Mouse (Mus musculus) hindbrain, embryonic 16.5 days (tissue): ENCODE data around the gene Gpn3. TPM values are rescaled to one million over a fixed set of nuclear protein-coding genes. Genes with fewer than 3 reads are reported as not detected.

Experiments used
- ATAC-seq: fragments of 200-750 bp; cut with Nextera tagmentation; 2 replicates; pipeline ENCODE4 v1.8.0; 2017; ENCODE audit warnings: moderate TSS enrichment, moderate library complexity
- H3K27ac ChIP-seq: fragments of 300-500 bp; sonication (generic); 2 replicates; pipeline ENCODE4 v1.5.1; 2014; ENCODE audit warnings: low read depth, mild to moderate bottlenecking, control low read depth, low read length, moderate library complexity
- H3K27me3 ChIP-seq: fragments of 300-500 bp; sonication (generic); replicated peaks from 2 replicates; pipeline ENCODE4 v1.6.1; 2014; ENCODE audit warnings: low read length; ENCODE audit not compliant: control insufficient read depth, insufficient read depth
- H3K36me3 ChIP-seq: fragments of 300-500 bp; sonication (generic); 2 replicates; pipeline ENCODE4 v1.6.1; 2014; ENCODE audit warnings: mild to moderate bottlenecking, low read length, moderate library complexity, mixed read lengths; ENCODE audit not compliant: control insufficient read depth, insufficient read depth
- H3K4me1 ChIP-seq: fragments of 300-500 bp; sonication (generic); 2 replicates; pipeline ENCODE4 v1.6.1; 2014; ENCODE audit warnings: low read depth, low read length; ENCODE audit not compliant: control insufficient read depth, insufficient read depth
- H3K4me2 ChIP-seq: fragments of 300-500 bp; sonication (generic); 2 replicates; pipeline ENCODE4 v1.6.1; 2014; ENCODE audit warnings: mild to moderate bottlenecking, low read length, control low read depth, moderate library complexity
- H3K4me3 ChIP-seq: fragments of 300-500 bp; sonication (generic); 2 replicates; pipeline ENCODE4 v1.5.1; 2014; ENCODE audit warnings: mild to moderate bottlenecking, low read length, control low read depth, moderate library complexity
- H3K9ac ChIP-seq: fragments of 300-500 bp; sonication (generic); 2 replicates; pipeline ENCODE4 v1.6.1; 2014; ENCODE audit warnings: low read depth, mild to moderate bottlenecking, control low read depth, low read length, moderate library complexity
- H3K9me3 ChIP-seq: fragments of 300-500 bp; sonication (generic); 2 replicates; pipeline ENCODE4 v1.6.1; 2014; ENCODE audit warnings: mild to moderate bottlenecking, low read length, moderate library complexity; ENCODE audit not compliant: control insufficient read depth
- WGBS: fragments of 180-500 bp; shearing (Covaris S2); extraction: QIAGEN DNeasy Blood & Tissue Kit; methylation state at CpG from one replicate; pipeline ENCODE4 v1.1.7; 2014; 5-methylcytosine and 5-hydroxymethylcytosine counted together
- polyA plus RNA-seq: library from polyadenylated mRNA; unstranded; fragments of >200 nt; fragmentation: Nextera tagmentation; extraction: Ambion mirVana; gene quantifications from 2 replicates; pipeline ENCODE4 v1.2.1, GENCODE M21; 2015

Gene Gpn3
- polyA plus RNA-seq, 1 experiment from 2014 or later, result 35.3 TPM

GRCm38 (mm10) chr5:122379374-122380155 is 7.9 kb downstream of the Gpn3 start:
- Histone ChIP-seq H3K36me3 (peaks cover 21% of the 10 kb centered on the region), H3K27me3 (no peaks in the 10 kb centered on the region), H3K4me2 (no peak overlapping the region), H3K4me3 (no peak overlapping the region), H3K9me3 (no peaks in the 10 kb centered on the region), H3K9ac (no peak overlapping the region), H3K4me1 (no peaks in the 10 kb centered on the region), H3K27ac (no peak overlapping the region)
- WGBS, result 53% methylated on average over 9 of the region's 11 CpGs
- peak; percentile 50; the same call in 1 of the 2 replicates for ATAC-seq

GRCm38 (mm10) chr5:122390006-122390405 is 18.3 kb downstream of the Gpn3 start:
- H3K4me3 ChIP-seq, result no peak overlapping the region
- no peak for ATAC-seq
- no peak overlapping the region for H3K4me2 ChIP-seq
- no peaks in the 10 kb centered on the region for H3K9me3 ChIP-seq
- no peaks in the 10 kb centered on the region for H3K27me3 ChIP-seq
- H3K27ac ChIP-seq, result no peak overlapping the region
- H3K9ac ChIP-seq, result no peak overlapping the region
- WGBS, result 93% methylated on average over 5 of the region's 5 CpGs
- no peaks in the 10 kb centered on the region for H3K36me3 ChIP-seq
- H3K4me1 ChIP-seq, result peaks cover 10% of the 10 kb centered on the region

GRCm38 (mm10) chr5:122390671-122391070 is 19.0 kb downstream of the Gpn3 start:
- no peak overlapping the region for H3K27ac ChIP-seq
- no peaks in the 10 kb centered on the region for H3K36me3 ChIP-seq
- no peak overlapping the region for H3K9ac ChIP-seq
- H3K27me3 ChIP-seq, result no peaks in the 10 kb centered on the region
- H3K4me3 ChIP-seq, result no peak overlapping the region
- H3K9me3 ChIP-seq, result no peaks in the 10 kb centered on the region
- H3K4me1 ChIP-seq, result peaks cover 10% of the 10 kb centered on the region
- H3K4me2 ChIP-seq, result no peak overlapping the region
- ATAC-seq, result no peak; the same call in 1 of the 2 replicates

GRCm38 (mm10) chr5:122391178-122391785 is 19.6 kb downstream of the Gpn3 start:
- H3K27ac ChIP-seq, result no peak overlapping the region
- H3K9ac ChIP-seq, result no peak overlapping the region
- ATAC-seq, result peak; percentile 46; the same call in 1 of the 2 replicates
- WGBS, result 54% methylated on average over 15 of the region's 16 CpGs
- no peaks in the 10 kb centered on the region for H3K27me3 ChIP-seq
- peak overlapping the region; percentile 74 for H3K4me3 ChIP-seq
- no peaks in the 10 kb centered on the region for H3K36me3 ChIP-seq
- peak overlapping the region; percentile 79 for H3K4me2 ChIP-seq
- no peaks in the 10 kb centered on the region for H3K9me3 ChIP-seq
- H3K4me1 ChIP-seq, result peaks cover 10% of the 10 kb centered on the region

- peak within 1 kb of the TSS; percentile 79 for H3K4me2 ChIP-seq
- WGBS, result 1% methylated on average over 39 of the region's 39 CpGs
- ATAC-seq, result peak; percentile 92
- peaks cover 3% of the 10 kb centered on the region for H3K36me3 ChIP-seq
- peak within 1 kb of the TSS; percentile 73 for H3K27ac ChIP-seq
- H3K9me3 ChIP-seq, result no peaks in the 10 kb centered on the region
- peaks cover 10% of the 10 kb centered on the region for H3K4me1 ChIP-seq
- H3K9ac ChIP-seq, result peak within 1 kb of the TSS; percentile 82
- no peaks in the 10 kb centered on the region for H3K27me3 ChIP-seq
- peak within 1 kb of the TSS; percentile 74 for H3K4me3 ChIP-seq
Measured at GRCm38 (mm10) chr5:122391786-122392180, 20.1 kb downstream of the Gpn3 start, which contains the start of gene Arpc3. Gene Arpc3, plus strand, starts transcription at chr5:122391878.

GRCm38 (mm10) chr5:122392227-122393004 is 20.7 kb downstream of the Gpn3 start:
- 13% methylated on average over 19 of the region's 19 CpGs for WGBS
- peak; percentile 46; the same call in 1 of the 2 replicates for ATAC-seq
- H3K27me3 ChIP-seq, result no peaks in the 10 kb centered on the region
- peak overlapping the region; percentile 73 for H3K27ac ChIP-seq
- peaks cover 10% of the 10 kb centered on the region for H3K4me1 ChIP-seq
- peak overlapping the region; percentile 82 for H3K9ac ChIP-seq
- H3K4me2 ChIP-seq, result peak overlapping the region; percentile 79
- H3K36me3 ChIP-seq, result peaks cover 7% of the 10 kb centered on the region
- H3K4me3 ChIP-seq, result peak overlapping the region; percentile 74
- no peaks in the 10 kb centered on the region for H3K9me3 ChIP-seq

- 54% methylated on average over 2 of the region's 2 CpGs for WGBS
- Histone ChIP-seq H3K27me3 (no peaks in the 10 kb centered on the region), H3K9ac (no peak overlapping the region)
Measured at GRCm38 (mm10) chr5:122393887-122394286, 22.2 kb downstream of the Gpn3 start.

GRCm38 (mm10) chr5:122396791-122397190 is 25.1 kb downstream of the Gpn3 start:
- no peak overlapping the region for H3K4me2 ChIP-seq
- H3K9me3 ChIP-seq, result no peaks in the 10 kb centered on the region
- 86% methylated on average over 10 of the region's 10 CpGs for WGBS
- H3K4me1 ChIP-seq, result peaks cover 10% of the 10 kb centered on the region
- 0 out of 2 replicates have a peak overlapping the region, but pooled peaks have one; percentile 44 for H3K27ac ChIP-seq
- peaks cover 19% of the 10 kb centered on the region for H3K36me3 ChIP-seq
- no peak overlapping the region for H3K4me3 ChIP-seq
- ATAC-seq, result no peak
- no peaks in the 10 kb centered on the region for H3K27me3 ChIP-seq
- H3K9ac ChIP-seq, result no peak overlapping the region

More at GRCm38 (mm10) chr5:122393887-122394286, 22.2 kb downstream of the Gpn3 start:
- Histone ChIP-seq H3K4me3 (no peak overlapping the region), H3K27ac (no peak overlapping the region), H3K4me1 (peaks cover 10% of the 10 kb centered on the region), H3K9me3 (no peaks in the 10 kb centered on the region), H3K4me2 (no peak overlapping the region), H3K36me3 (peaks cover 7% of the 10 kb centered on the region)
- no peak for ATAC-seq

GRCm38 (mm10) chr5:122397495-122397894 is 25.8 kb downstream of the Gpn3 start:
- H3K9me3 ChIP-seq, result no peaks in the 10 kb centered on the region
- no peak overlapping the region for H3K27ac ChIP-seq
- H3K36me3 ChIP-seq, result peaks cover 24% of the 10 kb centered on the region
- H3K27me3 ChIP-seq, result no peaks in the 10 kb centered on the region
- no peak overlapping the region for H3K4me2 ChIP-seq
- no peak for ATAC-seq
- no peak overlapping the region for H3K4me3 ChIP-seq
- 90% methylated on average over 8 of the region's 8 CpGs for WGBS
- no peak overlapping the region for H3K9ac ChIP-seq
- peaks cover 9% of the 10 kb centered on the region for H3K4me1 ChIP-seq
